Mouse (Mus musculus) cortical plate, adult 2 months (tissue): ENCODE measurements around the gene Nbeal1. TPM values are rescaled to one million over a fixed set of nuclear protein-coding genes. Genes with fewer than 3 reads are reported as not detected.

ENCODE experiments used
- H3K27ac ChIP-seq: fragments of 200-500 bp; 2 replicates; pipeline ENCODE4 v1.5.1; 2012; ENCODE audit warnings: low read length, control low read depth, inconsistent platforms; ENCODE audit not compliant: insufficient read depth
- H3K4me1 ChIP-seq: fragments of 200-500 bp; 2 replicates; pipeline ENCODE4 v1.6.1; 2011; ENCODE audit warnings: low read length; ENCODE audit not compliant: control insufficient read depth, insufficient read depth
- H3K4me3 ChIP-seq: fragments of 200-500 bp; 2 replicates; pipeline ENCODE4 v1.5.1; 2011; ENCODE audit warnings: mild to moderate bottlenecking, low read length, control low read depth; ENCODE audit not compliant: insufficient read depth
- CTCF ChIP-seq: fragments of 200-500 bp; IDR thresholded peaks from 2 replicates; pipeline ENCODE4 v1.5.1; 2011; ENCODE audit warnings: mild to moderate bottlenecking, control low read depth, low read length; ENCODE audit not compliant: insufficient read depth; ENCODE audit errors: extremely low read depth
- POLR2A ChIP-seq: fragments of 200-500 bp; IDR thresholded peaks from 2 replicates; pipeline ENCODE4 v1.6.1; 2011; ENCODE audit warnings: mild to moderate bottlenecking, low read length, control low read depth; ENCODE audit not compliant: insufficient read depth; ENCODE audit errors: extremely low read depth
- polyA plus RNA-seq: library from polyadenylated mRNA; depleted of rRNA; stranded (reverse); fragments of >200 nt; gene quantifications from 2 replicates; pipeline ENCODE4 v1.2.3, GENCODE M21; 2012; rRNA removed

Gene Nbeal1
- polyA plus RNA-seq, 1 experiment: 6.7 TPM

GRCm38 (mm10) chr1:60342808-60343629 is 162.6 kb downstream of the Nbeal1 start, which contains the start of gene Cyp20a1:
Gene Cyp20a1, plus strand, starts transcription at chr1:60343323.
- H3K4me3 ChIP-seq: peak within 1 kb of the TSS; percentile 74
- H3K4me1 ChIP-seq: no peaks in the 10 kb centered on the region
- no peak for TF ChIP-seq CTCF
- peak; percentile 65; the same call in 1 of the 2 replicates for TF ChIP-seq POLR2A
- H3K27ac ChIP-seq: peak within 1 kb of the TSS; percentile 90

DNA sequence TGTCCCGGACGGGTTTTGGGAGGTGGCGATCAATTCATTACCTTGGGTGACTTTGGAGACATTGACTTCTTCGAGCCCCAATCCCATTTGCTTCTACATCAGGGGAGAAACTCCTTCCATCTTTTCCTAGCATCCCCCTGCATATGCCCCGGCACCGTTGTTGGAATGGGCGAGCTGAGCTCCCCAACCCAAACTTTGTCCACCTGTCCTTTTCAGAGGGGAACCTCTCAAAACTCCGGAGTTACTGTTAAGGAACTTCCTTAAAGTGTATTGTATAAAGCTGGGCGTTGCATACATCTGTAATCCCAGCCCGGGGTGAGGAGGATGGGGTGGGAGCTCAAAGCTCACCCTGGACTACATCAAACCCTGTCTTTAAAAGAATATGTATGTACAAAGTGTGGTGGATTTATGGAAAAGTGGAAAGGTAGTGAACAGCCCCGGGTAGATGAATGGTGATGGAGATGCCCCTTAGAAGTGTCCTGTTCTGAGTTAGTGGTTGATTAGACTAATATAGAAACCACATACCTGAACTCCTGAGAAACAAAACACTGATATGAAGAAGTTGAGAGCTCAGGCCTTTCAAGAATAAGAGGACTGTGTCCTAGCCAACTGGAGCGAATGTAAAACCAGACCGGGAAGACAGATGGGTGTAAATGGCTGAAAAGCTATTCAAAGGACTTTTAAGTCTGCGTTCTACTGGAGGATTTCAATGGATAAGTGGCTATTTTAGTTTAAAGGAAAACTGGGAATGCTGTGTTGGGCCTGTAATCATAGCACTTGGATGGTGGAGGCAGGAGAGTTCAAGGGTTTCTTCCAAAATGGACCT is 163.4 kb downstream of the Nbeal1 start:
- no peaks in the 10 kb centered on the region for H3K4me1 ChIP-seq
- no peak; the same call in 1 of the 2 replicates for TF ChIP-seq POLR2A
- TF ChIP-seq CTCF: no peak
- peak overlapping the region; percentile 74 for H3K4me3 ChIP-seq
- no peak overlapping the region for H3K27ac ChIP-seq

DNA sequence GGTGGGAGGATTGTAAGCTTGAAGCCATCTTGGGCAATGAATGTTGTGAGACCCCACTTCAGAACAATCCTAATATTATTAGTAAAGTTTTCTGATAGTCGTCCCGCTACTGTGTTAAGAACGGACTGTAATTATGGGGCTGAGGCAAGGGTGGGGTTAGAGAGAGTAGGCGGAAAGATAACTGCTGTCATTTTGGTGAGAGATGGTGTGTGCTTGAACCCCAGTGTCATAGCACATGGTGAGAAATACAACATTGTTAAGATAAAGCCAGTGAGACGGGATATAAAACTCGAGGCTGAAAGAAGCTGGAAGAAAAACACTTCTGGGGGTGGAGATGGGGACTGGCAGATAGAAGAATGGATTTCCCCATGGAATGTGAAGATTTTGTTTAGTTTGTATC is 164.3 kb downstream of the Nbeal1 start:
- H3K4me3 ChIP-seq: no peak overlapping the region
- TF ChIP-seq CTCF: no peak
- no peak for TF ChIP-seq POLR2A
- no peaks in the 10 kb centered on the region for H3K4me1 ChIP-seq
- no peak overlapping the region for H3K27ac ChIP-seq

DNA sequence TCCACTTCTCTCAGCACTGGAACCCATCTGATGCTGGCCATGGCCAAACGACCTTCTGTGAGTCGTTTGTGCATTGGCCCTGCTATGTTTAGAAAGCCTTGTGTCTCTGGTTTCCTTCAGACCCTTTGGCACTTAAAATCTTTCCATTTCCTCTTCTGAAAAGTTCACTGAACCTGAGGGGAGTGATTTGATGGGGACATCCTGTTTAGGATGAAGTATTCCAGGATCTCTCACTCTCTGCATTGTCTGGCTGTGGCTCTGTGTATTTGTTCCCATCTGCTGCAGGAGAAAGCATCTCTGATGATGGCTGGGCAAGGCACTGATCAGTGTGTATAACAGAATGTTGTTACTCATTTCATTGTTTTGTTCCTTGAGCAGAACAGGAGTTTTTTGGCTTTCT is 165.3 kb downstream of the Nbeal1 start:
- Histone ChIP-seq H3K4me1 (no peaks in the 10 kb centered on the region), H3K27ac (no peak overlapping the region), H3K4me3 (no peak overlapping the region)
- TF ChIP-seq CTCF: no peak
- no peak for TF ChIP-seq POLR2A

GRCm38 (mm10) chr1:60352786-60353185 is 172.4 kb downstream of the Nbeal1 start:
- H3K27ac ChIP-seq: no peak overlapping the region
- no peak overlapping the region for H3K4me3 ChIP-seq
- TF ChIP-seq CTCF (no peak), POLR2A (no peak)
- H3K4me1 ChIP-seq: no peaks in the 10 kb centered on the region

DNA sequence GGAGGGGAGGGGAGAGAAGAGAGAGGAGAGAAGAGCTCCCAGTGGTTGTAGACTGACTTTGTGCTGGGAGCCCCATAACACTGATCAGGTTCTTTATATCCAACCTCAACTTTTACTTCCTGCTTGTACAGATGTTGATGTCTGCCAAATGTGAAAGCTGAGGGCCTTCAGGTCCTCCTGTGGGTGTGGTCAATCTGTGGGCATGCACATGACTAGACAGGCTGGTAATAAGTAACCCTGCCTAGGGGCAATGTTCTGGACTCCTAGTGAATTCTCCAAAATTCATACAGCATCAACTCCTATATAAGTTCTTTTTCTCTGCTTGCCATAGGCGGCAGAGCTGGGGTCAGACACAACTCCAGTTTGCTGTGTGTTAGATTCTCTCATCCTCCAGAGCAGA is 181.2 kb downstream of the Nbeal1 start:
- TF ChIP-seq CTCF (no peak), POLR2A (no peak)
- H3K4me3 ChIP-seq: no peak overlapping the region
- no peaks in the 10 kb centered on the region; the same call in 1 of the 2 replicates for H3K4me1 ChIP-seq
- H3K27ac ChIP-seq: no peak overlapping the region

- TF ChIP-seq CTCF (no peak), POLR2A (no peak)
- no peaks in the 10 kb centered on the region for H3K4me1 ChIP-seq
- no peak overlapping the region for H3K4me3 ChIP-seq
- no peak overlapping the region for H3K27ac ChIP-seq
Measured at GRCm38 (mm10) chr1:60376556-60376955, 196.2 kb downstream of the Nbeal1 start.

DNA sequence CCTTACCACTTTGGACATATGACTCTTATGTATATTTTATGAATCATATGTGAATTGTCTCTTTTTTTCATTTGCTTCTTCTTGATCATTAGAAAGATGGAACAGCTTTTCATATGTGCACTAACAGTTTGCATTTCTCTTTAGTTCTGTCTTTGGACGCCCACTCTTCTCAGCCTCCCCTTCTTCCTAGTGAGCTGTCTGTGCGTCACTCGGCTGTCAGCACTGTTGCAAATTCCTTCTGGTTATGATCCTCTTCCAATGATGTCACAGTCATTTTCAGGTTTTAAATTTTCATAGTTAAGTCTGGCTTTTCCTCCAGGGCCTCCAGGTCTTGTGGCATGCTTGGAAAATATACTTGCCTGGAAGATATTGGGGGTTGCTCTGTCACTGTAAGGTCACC is 201.5 kb downstream of the Nbeal1 start:
- Histone ChIP-seq H3K27ac (no peak overlapping the region), H3K4me3 (no peak overlapping the region), H3K4me1 (no peaks in the 10 kb centered on the region)
- TF ChIP-seq POLR2A (no peak), CTCF (no peak)

Other genes starting within 250 kb of the Nbeal1 start
- gene Ica1l, start 137.4 kb upstream of the Nbeal1 start, polyA plus RNA-seq: 30.0 and 35.6 TPM in 2 replicates
- gene Carf, start 82.4 kb upstream of the Nbeal1 start, polyA plus RNA-seq: 11.0 and 11.3 TPM in 2 replicates
- 21.9 and 22.4 TPM in 2 replicates for gene Wdr12, start 82.0 kb upstream of the Nbeal1 start, polyA plus RNA-seq
- 13.6 and 14.2 TPM in 2 replicates for gene Cyp20a1, start 162.7 kb downstream of the Nbeal1 start, polyA plus RNA-seq
- 117 TPM in 2 replicates for gene Abi2, start 229.0 kb downstream of the Nbeal1 start, polyA plus RNA-seq